Mouse (Mus musculus): ENCODE measurements around the gene Usp17lb.
"Not testable (repeated sequence)": the region's sequence is repeated elsewhere in the genome, so short reads cannot be mapped to it uniquely, and the experiment has no call there.

Gene Usp17lb

GRCm38 (mm10) chr7:104842503-104842902, at the start of gene Usp17lb:
Gene Usp17lb, minus strand, starts transcription at chr7:104842603.
- in situ Hi-C loops (cut with MseI, MboI): no loop called here

- in situ Hi-C loops (cut with MseI, MboI): no loop called here
Observed at GRCm38 (mm10) chr7:104877731-104878130, 35.3 kb upstream of the Usp17lb start, which contains the start of gene Olfr665. Gene Olfr665, plus strand, starts transcription at chr7:104878031.

GRCm38 (mm10) chr7:104861381-104861780, 19.0 kb upstream of the Usp17lb start:
- in situ Hi-C loops (cut with MseI, MboI): no loop called here

GRCm38 (mm10) chr7:104857683-104858082, 15.3 kb upstream of the Usp17lb start:
- in situ Hi-C loops (cut with MseI, MboI): no loop called here

GRCm38 (mm10) chr7:104856709-104857108, 14.3 kb upstream of the Usp17lb start, which contains the start of gene Usp17la:
Gene Usp17la, plus strand, starts transcription at chr7:104857009.
- in situ Hi-C loops (cut with MseI, MboI): not testable (repeated sequence)

GRCm38 (mm10) chr7:104855248-104855750, 12.9 kb upstream of the Usp17lb start:
- in situ Hi-C loops (cut with MseI, MboI): no loop called here

GRCm38 (mm10) chr7:104851546-104851945, 9.1 kb upstream of the Usp17lb start:
- in situ Hi-C loops (cut with MseI, MboI): not testable (repeated sequence)

- in situ Hi-C loops (cut with MseI, MboI): no loop called here
Observed at GRCm38 (mm10) chr7:104843731-104844287, 1.4 kb upstream of the Usp17lb start.

- in situ Hi-C loops (cut with MseI, MboI): not testable (repeated sequence)
Observed at GRCm38 (mm10) chr7:104810335-104810734, 32.1 kb downstream of the Usp17lb start.

GRCm38 (mm10) chr7:104790796-104791195, 51.6 kb downstream of the Usp17lb start:
- in situ Hi-C loops (cut with MseI, MboI): no loop called here

All from mouse trophoblast stem cell (cell line).